Mouse (Mus musculus): Measurements from ENCODE around the gene Ogt.

GRCm38 (mm10) chrX:101730010-101730409 is 90.2 kb downstream of the Ogt start:
- TF ChIP-seq CTCF (conservative IDR thresholded peaks at IDR 0.05; ENCODE audit: low read length) (no peak), POU5F1 (IDR thresholded peaks at IDR 0.05; ENCODE audit: borderline replicate concordance, low read length) (no peak)
